Mouse (Mus musculus) frontal cortex, postnatal 25 days (tissue): ENCODE data around the gene Palld.

Experiments
- DNase-seq, 2 experiments: peaks; one replicate each; pipeline ENCODE4 v3.0.0; 2022; ENCODE audit warnings: low spot score in 2 of 2

The Palld gene

DNA sequence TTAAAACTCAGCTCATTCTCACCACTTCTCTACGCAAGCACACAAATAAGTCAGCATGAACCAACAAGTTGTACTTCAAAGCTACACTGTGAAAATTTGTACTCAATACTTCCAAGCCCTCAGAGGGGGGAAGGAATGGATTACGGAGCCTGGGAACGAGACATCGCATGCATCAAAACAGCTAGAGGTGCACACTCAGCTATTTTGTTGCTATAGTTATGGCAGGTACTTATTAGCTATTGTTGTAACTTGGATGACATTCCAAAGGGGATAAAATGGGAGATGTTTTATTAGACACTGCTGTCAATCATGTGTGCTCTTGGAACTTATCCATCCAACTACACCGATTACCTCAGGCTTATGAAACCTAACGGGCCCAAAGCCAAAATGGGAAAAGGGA lies 171.8 kb downstream of the Palld start:
- no peak for DNase-seq

DNA sequence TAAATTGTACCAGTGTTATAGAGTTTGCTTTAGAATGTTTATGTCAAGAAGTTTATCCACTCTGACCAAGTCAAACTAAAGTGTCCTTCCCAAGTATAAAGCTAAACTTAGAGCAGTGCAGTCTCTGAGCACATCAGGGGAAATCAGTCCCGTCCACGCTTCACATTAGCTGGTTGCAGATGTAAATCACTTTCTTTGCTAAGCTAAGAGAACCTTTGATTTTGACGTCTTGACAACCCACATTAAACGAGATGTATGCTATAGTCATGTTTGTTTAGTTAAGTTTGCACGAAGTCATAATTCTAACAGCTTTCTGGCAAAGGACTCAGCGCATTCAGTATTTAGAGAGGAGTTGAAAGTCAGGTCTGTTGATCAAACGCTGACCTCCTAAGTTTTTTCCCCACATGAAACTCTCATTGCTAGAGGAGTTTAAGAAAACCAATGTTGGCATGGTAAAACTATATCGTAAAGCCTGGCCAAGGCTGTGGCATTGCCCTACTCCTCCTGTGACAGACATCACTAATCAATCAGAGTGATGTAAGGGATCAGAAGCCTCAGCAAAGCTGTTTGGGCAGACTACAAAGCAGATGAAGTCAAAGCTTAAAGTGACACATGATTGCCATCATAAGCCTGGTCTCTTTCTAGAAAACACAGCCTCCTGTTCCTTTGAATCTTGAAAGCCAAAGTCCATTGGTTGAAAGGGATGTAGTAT lies 177.0 kb downstream of the Palld start:
- no peak for DNase-seq

GRCm38 (mm10) chr8:61722226-61722625 lies 180.3 kb downstream of the Palld start:
- no peak for DNase-seq

DNA sequence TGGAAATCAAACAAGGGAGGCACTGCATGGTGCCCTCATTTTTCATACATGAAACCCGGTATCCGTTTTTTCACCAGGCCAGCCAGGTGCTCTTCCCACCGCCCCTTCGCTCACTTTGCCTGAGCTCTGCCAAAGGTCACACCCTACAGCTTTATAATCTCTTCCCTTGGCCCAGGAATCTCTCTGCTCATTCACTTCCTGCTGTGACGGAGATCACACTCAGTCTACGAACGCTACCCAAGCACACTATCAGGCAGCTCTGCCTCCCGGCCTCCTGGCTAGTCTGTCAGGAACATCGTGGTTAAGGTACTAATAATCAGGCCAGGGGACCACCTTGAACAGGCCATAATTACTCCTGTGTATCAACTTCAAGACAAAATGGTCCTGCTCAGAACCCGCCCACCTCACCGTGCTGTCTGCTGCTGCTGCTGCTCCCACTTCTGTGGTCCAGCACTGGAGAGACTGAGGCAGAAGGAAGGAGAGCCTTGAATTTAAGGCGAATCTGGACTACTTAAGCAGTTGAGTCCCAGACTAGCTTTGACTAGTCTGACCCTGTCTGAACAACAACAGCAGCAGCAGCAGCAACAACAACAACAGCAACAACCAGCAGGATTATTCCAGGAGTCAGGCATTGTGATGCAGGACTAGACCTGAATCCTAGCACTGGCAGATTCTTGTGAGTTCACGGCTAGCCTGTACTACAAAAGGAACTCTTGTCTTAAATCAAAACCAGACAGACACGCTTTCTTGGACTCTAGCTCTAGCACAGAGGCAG lies 187.0 kb downstream of the Palld start:
- no peak for DNase-seq

DNA sequence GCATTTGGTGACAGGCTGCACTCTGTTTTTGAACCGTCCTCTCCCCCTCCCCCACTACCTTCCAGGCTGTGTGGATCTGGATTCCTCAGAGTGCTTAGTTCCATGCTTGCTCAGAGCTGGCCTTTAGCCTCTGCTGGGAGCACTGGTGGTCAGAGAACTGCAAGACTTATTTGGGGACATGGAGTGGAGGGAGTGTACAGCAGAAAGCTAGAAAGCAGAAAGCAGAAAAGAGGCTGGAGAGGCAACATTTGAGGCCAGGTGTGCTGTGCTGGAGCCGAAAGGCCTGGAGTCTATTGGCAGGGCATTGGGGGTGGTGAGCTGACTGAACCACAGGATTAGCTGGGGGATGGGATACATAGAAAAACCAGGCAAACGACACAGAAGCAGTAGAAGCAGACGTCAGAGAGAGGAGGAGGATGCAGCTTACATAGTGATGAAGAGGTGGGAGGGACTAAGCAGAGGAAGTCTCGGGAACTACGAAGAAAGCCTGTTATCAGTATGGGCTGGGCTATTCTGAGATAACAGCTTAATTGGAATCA lies 188.1 kb downstream of the Palld start:
- no peak for DNase-seq

DNA sequence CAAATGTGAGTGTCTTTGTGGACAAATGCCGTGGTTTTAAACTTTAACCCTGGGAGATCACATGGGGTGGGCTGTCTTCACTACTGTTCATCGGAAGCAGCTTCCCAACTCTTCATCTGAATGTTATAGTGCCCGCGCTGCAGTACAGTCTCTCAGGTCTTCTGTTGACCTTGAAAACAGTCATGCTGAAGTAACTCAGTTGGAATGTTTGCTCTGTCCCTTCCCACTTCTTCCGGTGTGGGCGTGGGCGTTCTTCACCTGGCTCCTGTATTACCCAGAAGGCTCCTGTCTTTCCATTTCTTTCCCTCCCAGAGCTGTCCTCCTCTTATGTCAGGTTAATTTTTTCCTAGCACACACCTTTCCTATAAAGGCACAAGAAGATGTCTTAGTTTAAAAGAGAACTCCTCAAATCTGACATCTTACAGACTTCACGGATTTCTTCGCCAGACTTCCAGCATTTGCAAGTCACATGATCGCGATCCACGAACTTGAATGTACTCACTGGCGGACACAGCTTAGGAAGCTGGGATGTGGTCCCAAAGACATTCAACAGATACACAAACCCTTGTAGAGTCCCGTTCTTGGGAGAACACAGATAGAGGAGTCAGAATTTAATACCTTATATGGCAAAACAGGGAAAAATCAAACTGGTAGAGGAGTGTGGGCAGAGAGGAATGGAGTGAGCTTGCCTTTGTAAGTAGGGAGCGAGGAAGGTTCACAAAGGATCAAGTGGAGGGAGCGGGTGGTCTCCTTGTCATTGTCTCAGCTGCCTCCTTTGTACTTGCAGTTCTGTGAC lies 189.1 kb downstream of the Palld start:
- DNase-seq = no peak

- DNase-seq = no peak
Observed at GRCm38 (mm10) chr8:61712426-61712825, 190.1 kb downstream of the Palld start.

- no peak for DNase-seq
Observed at GRCm38 (mm10) chr8:61708586-61709305, 193.7 kb downstream of the Palld start.

DNA sequence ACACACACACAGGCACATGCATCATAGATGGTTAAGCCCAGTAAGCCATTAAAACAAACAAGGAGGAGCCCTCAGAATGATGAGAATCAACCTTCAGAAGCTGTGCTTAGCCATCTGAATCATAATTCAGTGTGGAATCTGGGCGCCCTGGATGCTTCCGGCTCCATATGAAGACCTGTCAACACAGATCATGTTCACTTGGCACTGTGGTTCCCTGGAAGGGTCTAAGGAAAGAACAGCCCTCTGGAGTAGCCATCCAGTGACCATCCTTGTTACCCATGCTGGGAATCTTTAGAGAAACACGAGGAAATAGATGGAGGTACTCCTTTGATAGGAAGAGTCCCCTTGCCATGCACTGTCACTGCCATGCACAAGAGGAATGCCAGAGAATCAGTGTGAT lies 197.0 kb downstream of the Palld start:
- no peak for DNase-seq

- DNase-seq = no peak
Observed at GRCm38 (mm10) chr8:61702122-61702521, 200.4 kb downstream of the Palld start.

- no peak for DNase-seq
Observed at GRCm38 (mm10) chr8:61700932-61701681, 201.4 kb downstream of the Palld start.

DNA sequence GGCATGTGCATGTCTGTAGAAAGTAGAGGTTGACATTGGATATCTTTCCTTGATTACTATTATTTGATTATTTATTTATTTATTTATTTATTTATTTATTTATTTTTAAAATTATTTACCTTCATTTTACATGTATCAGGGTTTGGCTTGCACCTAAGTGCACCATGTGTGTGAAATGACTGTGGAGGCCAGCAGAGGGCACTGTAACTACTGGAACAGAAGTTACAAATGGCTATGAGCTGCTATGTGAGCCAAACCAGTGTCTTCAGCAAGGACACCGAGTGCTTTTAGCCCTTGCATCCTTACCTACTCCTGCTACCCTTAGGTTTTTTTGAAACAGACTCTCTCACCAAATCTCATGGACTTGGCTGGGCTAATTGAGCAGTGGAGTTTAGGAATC lies 202.2 kb downstream of the Palld start:
- DNase-seq = no peak

DNA sequence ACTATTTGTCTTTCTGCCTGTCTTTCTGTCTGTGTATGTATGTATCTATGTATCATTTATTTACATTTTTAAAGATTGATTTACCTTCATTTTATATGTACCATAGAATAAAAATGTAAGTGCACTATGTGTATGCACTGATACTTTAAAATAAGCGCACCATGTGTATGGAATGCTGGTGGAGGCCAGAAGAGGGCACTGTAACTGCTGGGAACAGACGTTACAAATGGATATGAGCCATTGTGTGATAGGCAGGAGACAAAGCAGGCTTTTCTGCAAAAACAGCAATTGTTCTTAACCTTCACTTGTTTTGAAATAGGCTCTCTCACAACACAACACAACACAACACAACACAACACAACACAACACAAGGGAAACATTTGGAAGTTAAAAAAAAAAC lies 203.5 kb downstream of the Palld start:
- DNase-seq = no peak

GRCm38 (mm10) chr8:61697728-61698385 lies 204.6 kb downstream of the Palld start:
- no peak for DNase-seq

- no peak for DNase-seq
Observed at GRCm38 (mm10) chr8:61696846-61697455, 205.5 kb downstream of the Palld start.

- DNase-seq = no peak
Observed at GRCm38 (mm10) chr8:61695416-61695815, 207.1 kb downstream of the Palld start.

DNA sequence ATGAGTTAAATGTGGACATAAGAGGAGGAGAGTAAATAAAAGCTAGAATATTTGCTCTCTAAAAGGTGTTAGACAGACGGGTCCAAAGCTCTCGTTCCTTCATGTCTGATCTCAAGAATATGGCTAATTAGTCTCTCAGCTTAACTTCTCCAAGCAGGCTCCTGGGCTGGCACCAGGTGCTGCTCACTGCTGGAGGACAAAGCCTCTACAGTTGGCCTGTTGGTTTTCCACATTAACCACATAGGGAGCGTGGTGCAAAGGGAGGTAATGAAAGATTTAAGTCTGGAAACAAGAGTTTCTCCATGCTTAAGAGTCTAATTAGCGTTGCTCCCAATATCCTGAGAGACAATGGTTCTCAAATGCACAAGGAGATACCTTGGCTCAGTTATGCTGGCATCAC lies 209.6 kb downstream of the Palld start:
- no peak for DNase-seq

DNA sequence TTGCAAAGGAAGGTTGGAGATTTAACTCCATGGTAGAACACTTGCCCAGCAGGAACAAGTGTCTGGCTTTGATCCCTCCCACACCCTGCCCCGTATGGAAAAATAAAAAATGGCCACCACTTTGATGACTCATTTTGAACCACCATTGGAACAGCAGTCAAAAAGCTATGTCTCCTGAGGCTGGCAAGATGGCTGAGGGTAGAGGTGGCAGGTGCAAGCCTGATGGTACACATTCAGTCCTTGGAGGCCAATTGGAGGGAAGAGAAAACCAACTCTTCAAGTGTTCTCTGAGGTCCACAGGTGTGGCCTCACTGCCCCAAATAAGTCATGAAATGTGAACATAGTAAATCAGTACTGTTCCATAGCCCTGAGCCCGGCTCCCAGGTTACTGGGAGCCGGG lies 210.4 kb downstream of the Palld start:
- DNase-seq = no peak

- DNase-seq = no peak
Observed at GRCm38 (mm10) chr8:61691391-61691790, 211.1 kb downstream of the Palld start.

DNA sequence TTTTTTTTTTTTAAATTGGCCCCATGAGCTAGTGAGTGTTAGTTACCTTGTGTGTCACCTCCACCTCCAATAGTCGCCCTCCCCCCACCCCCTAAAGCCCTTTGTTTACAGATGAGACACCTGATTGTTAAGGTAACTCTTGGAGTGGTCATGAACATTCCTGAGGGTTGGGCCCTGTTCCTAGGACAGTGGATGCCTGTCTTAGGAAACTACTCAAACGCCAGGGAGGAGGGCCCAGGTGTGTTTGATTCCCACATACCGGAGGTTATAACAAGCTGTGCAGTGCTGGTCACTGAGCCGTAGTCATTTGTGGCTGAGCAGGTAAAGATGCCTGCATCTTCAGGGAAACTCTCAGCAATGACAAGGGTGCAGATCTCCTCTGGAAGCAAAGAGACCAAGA lies 215.4 kb downstream of the Palld start:
- no peak for DNase-seq
